Mouse (Mus musculus): ENCODE results near the gene Gbp6. TPM values are rescaled to one million over a fixed set of nuclear protein-coding genes. Genes with fewer than 3 reads are reported as not detected.
A peak's percentile ranks its signal among the peaks of the same experiment; 100 is the strongest.
"Not testable (repeated sequence)": the region's sequence is repeated elsewhere in the genome, so short reads cannot be mapped to it uniquely, and the experiment has no call there.

Gbp6 gene
- 2.3 and 2.8 TPM in 2 replicates for polyA plus RNA-seq (2014; fragmentation: Nextera tagmentation; extraction: Ambion mirVana)

GRCm38 (mm10) chr5:105293226-105294165 lies at the start of gene Gbp6, which contains the start of gene Gm43302:
Gene Gbp6 (minus strand): TSS chr5:105293698.
Gene Gm43302 (minus strand): TSS chr5:105293695.
- H3K9me3 ChIP-seq (replicated peaks; ENCODE audit: control insufficient read depth, low read length); ATAC-seq (replicated peaks; ENCODE audit: insufficient number of reproducible peaks, low FRiP score, low TSS enrichment); H3K4me1 ChIP-seq (ENCODE audit: control insufficient read depth, insufficient read depth, low read length); H3K4me2 ChIP-seq; H3K27me3 ChIP-seq (ENCODE audit: control insufficient read depth, insufficient read depth, low read length); H3K4me3 ChIP-seq (ENCODE audit: low read depth, low read length); H3K36me3 ChIP-seq (ENCODE audit: control insufficient read depth, insufficient read depth, low read length): not testable (repeated sequence)
- Histone ChIP-seq H3K9ac (ENCODE audit: low read depth, low read length) (0 out of 2 replicates have a peak within 1 kb of the TSS, but pooled peaks have one; percentile 39), H3K27ac (ENCODE audit: low read depth, low read length) (peak within 1 kb of the TSS; percentile 35; the same call in 1 of the 2 replicates)
- WGBS (ENCODE audit: insufficient replicate concordance) = 31% methylated on average over 3 of the region's 3 CpGs

GRCm38 (mm10) chr5:105341281-105341680 lies 47.8 kb upstream of the Gbp6 start:
- Histone ChIP-seq H3K36me3 (ENCODE audit: control insufficient read depth, insufficient read depth, low read length) (no peaks in the 10 kb centered on the region), H3K9ac (ENCODE audit: low read depth, low read length) (no peak overlapping the region)

GRCm38 (mm10) chr5:105322543-105322942 lies 29.0 kb upstream of the Gbp6 start:
- Histone ChIP-seq H3K4me3 (ENCODE audit: low read depth, low read length) (no peak overlapping the region), H3K9me3 (replicated peaks; ENCODE audit: control insufficient read depth, low read length) (no peaks in the 10 kb centered on the region), H3K27ac (ENCODE audit: low read depth, low read length) (no peak overlapping the region), H3K4me1 (ENCODE audit: control insufficient read depth, insufficient read depth, low read length) (no peaks in the 10 kb centered on the region), H3K27me3 (ENCODE audit: control insufficient read depth, insufficient read depth, low read length) (no peaks in the 10 kb centered on the region), H3K4me2 (no peak overlapping the region), H3K36me3 (ENCODE audit: control insufficient read depth, insufficient read depth, low read length) (no peaks in the 10 kb centered on the region), H3K9ac (ENCODE audit: low read depth, low read length) (no peak overlapping the region)
- WGBS (ENCODE audit: insufficient replicate concordance) = 61% methylated on average over 2 of the region's 2 CpGs
- ATAC-seq (replicated peaks; ENCODE audit: insufficient number of reproducible peaks, low FRiP score, low TSS enrichment) = no peak

More at GRCm38 (mm10) chr5:105341281-105341680, 47.8 kb upstream of the Gbp6 start:
- no peaks in the 10 kb centered on the region for H3K9me3 ChIP-seq (replicated peaks; ENCODE audit: control insufficient read depth, low read length)
- H3K4me1 ChIP-seq (ENCODE audit: control insufficient read depth, insufficient read depth, low read length) = no peaks in the 10 kb centered on the region
- ATAC-seq (replicated peaks; ENCODE audit: insufficient number of reproducible peaks, low FRiP score, low TSS enrichment) = no peak
- no peak overlapping the region for H3K4me3 ChIP-seq (ENCODE audit: low read depth, low read length)
- H3K27me3 ChIP-seq (ENCODE audit: control insufficient read depth, insufficient read depth, low read length) = no peaks in the 10 kb centered on the region
- no peak overlapping the region for H3K27ac ChIP-seq (ENCODE audit: low read depth, low read length)
- 69% methylated on average over 2 of the region's 2 CpGs for WGBS (ENCODE audit: insufficient replicate concordance)
- no peak overlapping the region for H3K4me2 ChIP-seq

GRCm38 (mm10) chr5:105310941-105311340 lies 17.4 kb upstream of the Gbp6 start:
- Histone ChIP-seq H3K27ac (ENCODE audit: low read depth, low read length) (no peak overlapping the region), H3K27me3 (ENCODE audit: control insufficient read depth, insufficient read depth, low read length) (no peaks in the 10 kb centered on the region), H3K9ac (ENCODE audit: low read depth, low read length) (no peak overlapping the region), H3K4me2 (no peak overlapping the region), H3K4me3 (ENCODE audit: low read depth, low read length) (no peak overlapping the region), H3K36me3 (ENCODE audit: control insufficient read depth, insufficient read depth, low read length) (no peaks in the 10 kb centered on the region), H3K9me3 (replicated peaks; ENCODE audit: control insufficient read depth, low read length) (no peaks in the 10 kb centered on the region), H3K4me1 (ENCODE audit: control insufficient read depth, insufficient read depth, low read length) (no peaks in the 10 kb centered on the region)
- 66% methylated on average over 2 of the region's 2 CpGs for WGBS (ENCODE audit: insufficient replicate concordance)
- no peak for ATAC-seq (replicated peaks; ENCODE audit: insufficient number of reproducible peaks, low FRiP score, low TSS enrichment)

GRCm38 (mm10) chr5:105309148-105309547 lies 15.7 kb upstream of the Gbp6 start:
- ATAC-seq (replicated peaks; ENCODE audit: insufficient number of reproducible peaks, low FRiP score, low TSS enrichment); H3K9me3 ChIP-seq (replicated peaks; ENCODE audit: control insufficient read depth, low read length); H3K36me3 ChIP-seq (ENCODE audit: control insufficient read depth, insufficient read depth, low read length); H3K4me3 ChIP-seq (ENCODE audit: low read depth, low read length); H3K4me1 ChIP-seq (ENCODE audit: control insufficient read depth, insufficient read depth, low read length); H3K4me2 ChIP-seq; H3K27ac ChIP-seq (ENCODE audit: low read depth, low read length); H3K27me3 ChIP-seq (ENCODE audit: control insufficient read depth, insufficient read depth, low read length); H3K9ac ChIP-seq (ENCODE audit: low read depth, low read length): not testable (repeated sequence)
- 53% methylated on average over 1 of the region's 1 CpGs for WGBS (ENCODE audit: insufficient replicate concordance)

GRCm38 (mm10) chr5:105306946-105307345 lies 13.4 kb upstream of the Gbp6 start:
- H3K27ac ChIP-seq (ENCODE audit: low read depth, low read length); H3K4me2 ChIP-seq; ATAC-seq (replicated peaks; ENCODE audit: insufficient number of reproducible peaks, low FRiP score, low TSS enrichment); H3K9ac ChIP-seq (ENCODE audit: low read depth, low read length); H3K4me1 ChIP-seq (ENCODE audit: control insufficient read depth, insufficient read depth, low read length); H3K36me3 ChIP-seq (ENCODE audit: control insufficient read depth, insufficient read depth, low read length); H3K27me3 ChIP-seq (ENCODE audit: control insufficient read depth, insufficient read depth, low read length); H3K9me3 ChIP-seq (replicated peaks; ENCODE audit: control insufficient read depth, low read length); H3K4me3 ChIP-seq (ENCODE audit: low read depth, low read length): not testable (repeated sequence)

GRCm38 (mm10) chr5:105306159-105306581 lies 12.7 kb upstream of the Gbp6 start:
- Histone ChIP-seq H3K27me3 (ENCODE audit: control insufficient read depth, insufficient read depth, low read length) (no peaks in the 10 kb centered on the region), H3K4me1 (ENCODE audit: control insufficient read depth, insufficient read depth, low read length) (peaks cover 13% of the 10 kb centered on the region), H3K9ac (ENCODE audit: low read depth, low read length) (no peak overlapping the region), H3K4me2 (no peak overlapping the region), H3K9me3 (replicated peaks; ENCODE audit: control insufficient read depth, low read length) (no peaks in the 10 kb centered on the region), H3K36me3 (ENCODE audit: control insufficient read depth, insufficient read depth, low read length) (no peaks in the 10 kb centered on the region), H3K4me3 (ENCODE audit: low read depth, low read length) (no peak overlapping the region), H3K27ac (ENCODE audit: low read depth, low read length) (no peak overlapping the region)
- 75% methylated on average over 1 of the region's 1 CpGs for WGBS (ENCODE audit: insufficient replicate concordance)
- no peak for ATAC-seq (replicated peaks; ENCODE audit: insufficient number of reproducible peaks, low FRiP score, low TSS enrichment)

- not testable (repeated sequence) for H3K36me3 ChIP-seq (ENCODE audit: control insufficient read depth, insufficient read depth, low read length); H3K27ac ChIP-seq (ENCODE audit: low read depth, low read length); H3K27me3 ChIP-seq (ENCODE audit: control insufficient read depth, insufficient read depth, low read length); H3K4me2 ChIP-seq; H3K4me3 ChIP-seq (ENCODE audit: low read depth, low read length); H3K9ac ChIP-seq (ENCODE audit: low read depth, low read length); H3K9me3 ChIP-seq (replicated peaks; ENCODE audit: control insufficient read depth, low read length); ATAC-seq (replicated peaks; ENCODE audit: insufficient number of reproducible peaks, low FRiP score, low TSS enrichment)
- H3K4me1 ChIP-seq (ENCODE audit: control insufficient read depth, insufficient read depth, low read length) = peaks cover 16% of the 10 kb centered on the region
- 80% methylated on average over 4 of the region's 4 CpGs for WGBS (ENCODE audit: insufficient replicate concordance)
Observed at GRCm38 (mm10) chr5:105305671-105306070, 12.2 kb upstream of the Gbp6 start.
